Mouse (Mus musculus): ENCODE measurements at regions not wholly inside any gene's neighbourhood (a gene's known extent, or its start where the extent isn't known, plus 50 kb on each side); places are given as distances from the start of the nearest gene placed in this dataset.

- DNase-seq: no peak
Measured at GRCm38 (mm10) chr7:124455659-124456058, 473.0 kb downstream of the Hs3st4 start.

GRCm38 (mm10) chr7:124487326-124487725 is 504.7 kb downstream of the Hs3st4 start:
- DNase-seq: no peak

GRCm38 (mm10) chr7:124491109-124491793 is 508.6 kb downstream of the Hs3st4 start:
- no peak for DNase-seq

DNA sequence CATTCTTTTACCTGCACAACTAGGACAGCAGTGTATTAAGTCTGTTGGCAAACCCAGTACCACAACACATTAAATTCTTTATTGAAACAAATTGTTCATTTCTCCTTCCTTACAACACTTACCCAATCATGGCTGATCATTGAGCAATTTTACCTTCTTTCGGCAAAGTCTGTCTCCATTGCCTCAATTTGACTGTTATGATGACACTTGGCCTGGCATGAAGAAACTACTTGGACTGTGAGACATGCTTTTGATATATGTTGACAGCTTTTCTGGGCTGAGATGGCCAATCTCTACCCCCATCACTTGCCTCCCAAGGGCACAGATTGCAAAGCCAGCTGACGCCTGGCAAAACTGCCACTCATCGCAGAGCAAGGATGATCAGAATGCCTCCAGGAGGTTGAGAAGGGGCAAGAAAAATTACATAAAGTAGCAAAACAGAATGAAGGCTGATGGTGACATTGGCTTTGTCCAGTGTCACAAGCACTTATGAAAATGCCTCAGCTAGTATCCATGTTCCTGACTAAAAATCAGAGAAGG is 509.3 kb downstream of the Hs3st4 start:
- no peak for DNase-seq

DNA sequence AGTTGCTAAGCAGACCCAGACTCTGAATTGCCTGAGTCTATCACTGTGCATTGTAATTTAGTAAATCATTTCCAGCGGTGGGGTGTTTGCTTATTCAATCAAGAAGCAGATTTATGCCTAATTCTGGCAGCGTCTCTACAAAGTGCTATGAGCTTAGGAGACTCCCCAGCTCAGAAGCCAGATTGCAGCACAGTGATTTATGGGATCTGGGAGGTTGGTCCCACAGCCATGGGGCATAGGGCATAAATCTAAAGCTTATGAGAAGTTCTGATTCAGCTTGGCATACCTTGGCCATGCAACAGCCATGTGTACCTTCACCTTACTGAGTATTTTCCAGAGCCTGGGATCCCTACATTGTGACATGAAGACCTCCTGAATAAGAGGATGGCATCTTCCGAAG is 518.0 kb downstream of the Hs3st4 start:
- DNase-seq: no peak

GRCm38 (mm10) chr7:124502760-124503159 is 520.1 kb downstream of the Hs3st4 start:
- DNase-seq: no peak

DNA sequence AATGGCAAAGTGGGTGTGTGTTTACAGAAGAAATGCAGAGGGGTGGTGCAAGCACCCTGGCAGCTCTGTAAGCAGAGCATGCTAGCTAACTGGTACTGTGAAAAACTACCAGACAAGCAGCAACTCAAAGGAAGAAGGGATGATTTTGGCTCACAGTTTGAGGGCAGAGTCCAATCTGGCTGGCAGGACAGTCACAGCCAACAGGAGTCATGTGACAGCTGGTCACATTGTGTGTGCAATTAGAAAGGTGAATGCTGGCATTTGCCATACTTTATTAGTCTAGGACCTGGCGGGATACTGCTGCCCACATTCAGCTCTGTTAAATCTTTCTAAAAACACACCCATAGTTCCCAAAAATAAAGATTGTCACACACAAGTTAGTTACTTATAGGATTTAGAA is 566.4 kb downstream of the Hs3st4 start:
- no peak for DNase-seq

DNA sequence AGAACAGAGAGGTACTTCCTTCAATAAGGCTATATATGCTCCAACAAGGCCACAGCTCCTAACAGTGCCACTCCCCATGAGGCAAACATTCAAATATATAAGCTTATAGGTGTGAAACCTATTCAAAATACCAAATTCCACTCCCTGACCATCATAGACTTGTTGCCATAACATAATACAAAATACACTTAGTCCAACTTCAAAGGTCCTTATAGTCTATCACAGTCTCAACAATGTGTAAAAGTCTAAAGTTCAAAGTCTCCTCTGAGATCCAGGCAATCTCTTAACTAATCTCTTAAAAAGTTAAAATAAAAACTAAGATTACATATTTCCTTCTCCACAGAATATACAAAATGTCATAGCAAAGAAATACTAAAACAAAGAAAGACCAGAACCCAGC is 574.5 kb downstream of the Hs3st4 start:
- no peak for DNase-seq

DNA sequence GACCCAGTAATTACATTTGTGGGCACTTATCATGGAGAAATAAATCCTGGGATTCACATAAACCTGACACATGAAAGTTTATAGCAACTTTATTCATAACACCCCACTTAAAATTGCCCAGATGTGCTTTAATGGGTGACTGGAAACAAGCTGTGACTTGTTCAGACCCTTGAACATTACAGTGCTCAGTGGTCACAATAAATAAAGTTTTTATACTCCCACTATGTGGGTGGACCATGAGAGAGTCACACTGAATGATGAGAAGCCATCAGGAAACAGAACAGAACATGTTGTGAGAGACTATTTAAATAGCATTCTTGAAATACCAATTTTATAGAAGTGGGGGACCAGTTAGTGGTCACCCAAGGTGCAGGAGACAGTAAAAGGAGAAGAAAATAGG is 588.1 kb downstream of the Hs3st4 start:
- no peak for DNase-seq

DNA sequence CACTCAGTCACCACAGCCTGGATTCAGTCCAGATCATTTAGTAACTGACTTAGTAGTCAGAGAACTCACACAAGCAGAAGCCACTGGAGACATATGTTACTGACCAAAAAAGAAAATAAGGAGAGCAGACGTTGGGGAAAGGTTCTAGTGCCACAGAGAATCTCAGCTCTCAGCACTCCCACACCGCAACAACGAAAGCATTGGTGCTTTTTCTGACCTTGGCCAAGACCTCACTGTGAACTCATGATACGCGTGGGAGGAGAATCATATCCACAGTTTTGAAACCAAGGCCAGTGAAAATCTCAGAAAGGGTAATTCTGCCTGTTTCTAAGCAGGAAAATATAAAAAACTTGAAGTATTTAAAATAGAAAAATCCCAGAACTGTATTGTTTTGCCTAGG is 591.0 kb downstream of the Hs3st4 start:
- DNase-seq: no peak

- DNase-seq: no peak
Measured at GRCm38 (mm10) chr7:124581342-124581741, 598.7 kb downstream of the Hs3st4 start.

DNA sequence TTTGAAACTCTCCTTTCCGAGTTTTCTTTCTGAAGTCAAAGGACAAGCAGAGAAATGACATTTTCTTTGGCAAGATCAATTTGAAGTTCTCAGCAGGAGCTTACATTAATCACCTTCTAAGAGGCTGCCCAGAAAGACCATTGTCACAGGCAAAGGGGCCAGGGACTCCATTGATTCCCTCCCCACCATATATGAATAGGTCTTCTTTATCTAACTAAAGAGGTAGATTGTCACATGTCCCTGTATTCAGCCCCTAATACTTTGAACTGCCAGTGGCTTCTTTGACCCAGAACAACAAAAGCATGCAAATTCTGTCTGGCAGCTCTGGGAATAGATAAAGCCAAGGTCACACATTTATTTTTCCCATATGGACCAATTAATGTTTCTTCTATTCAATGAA is 602.6 kb downstream of the Hs3st4 start:
- DNase-seq: no peak

- DNase-seq: no peak
Measured at GRCm38 (mm10) chr7:124591369-124591768, 608.7 kb downstream of the Hs3st4 start.

DNA sequence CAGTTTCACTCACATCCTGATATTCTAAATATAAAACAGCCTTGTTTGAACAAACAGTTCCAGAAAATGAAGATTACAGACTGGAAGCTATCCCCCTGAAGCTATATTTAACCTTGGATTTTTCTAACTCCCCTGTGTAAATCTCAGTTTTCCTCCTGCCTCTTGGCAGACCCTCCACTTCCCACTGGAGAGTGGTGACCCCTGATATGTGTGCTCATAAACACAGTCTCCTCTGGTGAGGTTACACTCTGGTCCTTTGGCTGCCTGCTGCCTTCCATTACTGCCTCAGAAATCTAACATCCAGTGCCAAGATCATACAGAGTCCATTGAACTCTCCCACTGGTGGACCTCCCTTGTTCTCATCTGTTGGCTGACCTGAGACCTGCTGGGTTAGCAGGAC is 610.8 kb downstream of the Hs3st4 start:
- DNase-seq: no peak

GRCm38 (mm10) chr7:124600767-124601166 is 618.1 kb downstream of the Hs3st4 start:
- no peak for DNase-seq

GRCm38 (mm10) chr7:124604581-124604980 is 621.9 kb downstream of the Hs3st4 start:
- no peak for DNase-seq

DNA sequence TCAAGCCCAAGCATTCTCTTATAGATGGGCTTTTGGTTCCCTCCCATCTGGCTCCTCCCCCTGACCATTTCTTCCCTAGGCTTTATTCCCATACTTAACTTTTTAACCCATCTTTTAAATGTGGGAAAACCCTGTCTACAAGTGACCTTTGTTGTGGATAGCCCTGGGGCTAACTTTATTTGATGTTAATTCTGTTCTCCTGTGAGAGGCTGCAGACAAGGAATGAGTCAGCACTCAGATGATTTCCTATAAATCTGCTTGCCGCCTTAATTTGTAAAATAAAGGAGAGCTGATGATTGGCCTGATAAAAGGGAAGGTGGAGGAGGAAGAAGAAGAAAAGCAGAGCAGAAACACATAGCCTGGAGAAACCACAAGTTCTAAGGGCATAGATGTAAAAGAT is 623.3 kb downstream of the Hs3st4 start:
- no peak for DNase-seq

- no peak for DNase-seq
Measured at GRCm38 (mm10) chr7:124607061-124607460, 624.4 kb downstream of the Hs3st4 start.

GRCm38 (mm10) chr7:124610437-124610836 is 627.8 kb downstream of the Hs3st4 start:
- no peak for DNase-seq

DNA sequence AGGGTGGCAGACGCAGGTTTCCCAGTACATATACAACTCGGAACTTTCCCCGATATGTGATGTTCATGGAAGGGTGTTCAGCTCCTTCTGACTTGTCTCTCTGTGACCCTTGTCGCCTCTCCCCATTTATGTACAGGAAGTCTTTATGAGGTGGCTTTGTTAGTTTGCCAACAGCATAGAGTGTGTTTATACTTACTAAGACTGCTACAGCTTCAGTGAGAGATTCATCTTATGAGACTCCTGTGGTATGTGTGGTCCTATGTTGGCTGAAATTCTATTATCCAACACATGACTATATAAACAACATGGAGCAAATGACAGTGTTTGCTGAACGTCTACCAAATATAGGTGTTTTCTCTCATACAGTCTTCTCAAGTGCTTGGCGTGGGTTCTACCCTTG is 664.5 kb downstream of the Hs3st4 start:
- no peak for DNase-seq

GRCm38 (mm10) chr7:124667180-124667968 is 684.7 kb downstream of the Hs3st4 start:
- no peak for DNase-seq

GRCm38 (mm10) chr7:124668058-124668457 is 685.4 kb downstream of the Hs3st4 start:
- no peak for DNase-seq

DNA sequence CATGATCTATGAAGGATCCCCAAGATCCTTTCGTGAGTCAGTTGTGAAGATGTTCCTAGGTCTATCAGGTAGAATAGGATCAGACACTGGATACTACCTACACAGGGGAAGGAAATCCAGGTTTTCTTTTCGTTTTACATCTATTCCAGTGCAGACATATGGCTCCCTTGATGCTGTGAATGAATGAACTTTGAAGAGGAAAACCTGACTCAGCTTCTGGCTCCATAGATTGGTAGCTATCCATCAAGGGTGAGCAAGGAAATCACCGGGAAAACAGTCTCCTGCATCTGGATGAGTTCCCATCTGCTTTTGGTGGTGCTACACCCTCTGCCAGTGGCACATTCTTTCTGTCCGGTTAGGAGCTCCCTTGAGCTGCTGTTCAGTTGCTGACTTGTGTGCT is 687.8 kb downstream of the Hs3st4 start:
- no peak for DNase-seq

GRCm38 (mm10) chr7:124671117-124671516 is 688.4 kb downstream of the Hs3st4 start:
- no peak for DNase-seq

Measured in thymus, postnatal 4 days (tissue).